Mouse (Mus musculus) heart, embryonic 13.5 days (tissue): ENCODE measurements around the gene Arpc3. TPM values are rescaled to one million over a fixed set of nuclear protein-coding genes. Genes with fewer than 3 reads are reported as not detected.
A peak's percentile ranks its signal among the peaks of the same experiment; 100 is the strongest.

Experiments
- ATAC-seq: fragments of 200-750 bp; cut with Nextera tagmentation; 2 replicates; pipeline ENCODE4 v1.8.0; 2017; ENCODE audit warnings: moderate TSS enrichment; ENCODE audit not compliant: insufficient number of reproducible peaks, low FRiP score, low TSS enrichment; ENCODE audit errors: extremely low read depth
- H3K27ac ChIP-seq: fragments of 300-500 bp; sonication (generic); replicated peaks from 2 replicates; pipeline ENCODE4 v1.5.1; 2015; ENCODE audit warnings: moderate library complexity, mild to moderate bottlenecking, inconsistent platforms
- H3K27me3 ChIP-seq: fragments of 300-500 bp; sonication (generic); replicated peaks from 2 replicates; pipeline ENCODE4 v1.6.1; 2015; ENCODE audit warnings: mild to moderate bottlenecking, inconsistent platforms
- H3K36me3 ChIP-seq: fragments of 300-500 bp; sonication (generic); 2 replicates; pipeline ENCODE4 v1.6.1; 2015; ENCODE audit warnings: mild to moderate bottlenecking, inconsistent platforms
- H3K4me1 ChIP-seq: fragments of 300-500 bp; sonication (generic); 2 replicates; pipeline ENCODE4 v1.6.1; 2015; ENCODE audit warnings: inconsistent platforms
- H3K4me2 ChIP-seq: fragments of 300-500 bp; sonication (generic); 2 replicates; pipeline ENCODE4 v1.6.1; 2015; ENCODE audit warnings: inconsistent platforms, mild to moderate bottlenecking, moderate library complexity
- H3K4me3 ChIP-seq: fragments of 300-500 bp; sonication (generic); 2 replicates; pipeline ENCODE4 v1.5.1; 2015; ENCODE audit warnings: moderate library complexity, mild to moderate bottlenecking, inconsistent platforms
- H3K9ac ChIP-seq: fragments of 300-500 bp; sonication (generic); 2 replicates; pipeline ENCODE4 v1.6.1; 2015; ENCODE audit warnings: inconsistent platforms, mild to moderate bottlenecking, moderate library complexity
- H3K9me3 ChIP-seq: fragments of 300-500 bp; sonication (generic); 2 replicates; pipeline ENCODE4 v1.6.1; 2016; ENCODE audit warnings: inconsistent platforms
- WGBS: fragments of 180-500 bp; shearing (Covaris S2); methylation state at CpG from one replicate; pipeline ENCODE4 v1.1.7; 2015; ENCODE audit warnings: mixed read lengths; 5-methylcytosine and 5-hydroxymethylcytosine counted together
- polyA plus RNA-seq: library from polyadenylated mRNA; unstranded; fragments of >200 nt; fragmentation: Nextera tagmentation; extraction: Ambion mirVana; gene quantifications from 2 replicates; pipeline ENCODE4 v1.2.1, GENCODE M21; 2015

Arpc3 gene
- polyA plus RNA-seq, 1 experiment from 2014 or later, result 99.1 TPM

- Histone ChIP-seq H3K36me3 (peaks cover 71% of the 10 kb centered on the region), H3K9ac (no peak overlapping the region)
Observed at GRCm38 (mm10) chr5:122377101-122377833, 14.4 kb upstream of the Arpc3 start.

GRCm38 (mm10) chr5:122378171-122378570 lies 13.5 kb upstream of the Arpc3 start:
- H3K27ac ChIP-seq, result no peak overlapping the region
- peaks cover 5% of the 10 kb centered on the region for H3K4me1 ChIP-seq
- 90% methylated on average over 12 of the region's 12 CpGs for WGBS
- H3K27me3 ChIP-seq, result no peaks in the 10 kb centered on the region
- no peak for ATAC-seq
- no peak overlapping the region for H3K4me3 ChIP-seq
- no peak overlapping the region for H3K9ac ChIP-seq
- H3K36me3 ChIP-seq, result peaks cover 77% of the 10 kb centered on the region
- no peak overlapping the region for H3K4me2 ChIP-seq
- no peaks in the 10 kb centered on the region for H3K9me3 ChIP-seq

More at GRCm38 (mm10) chr5:122377101-122377833, 14.4 kb upstream of the Arpc3 start:
- H3K27me3 ChIP-seq, result no peaks in the 10 kb centered on the region
- H3K27ac ChIP-seq, result no peak overlapping the region
- WGBS, result 83% methylated on average over 4 of the region's 4 CpGs
- no peak for ATAC-seq
- no peaks in the 10 kb centered on the region for H3K9me3 ChIP-seq
- H3K4me3 ChIP-seq, result no peak overlapping the region
- H3K4me1 ChIP-seq, result peaks cover 10% of the 10 kb centered on the region
- H3K4me2 ChIP-seq, result no peak overlapping the region

GRCm38 (mm10) chr5:122379374-122380155 lies 12.1 kb upstream of the Arpc3 start:
- peaks cover 69% of the 10 kb centered on the region for H3K36me3 ChIP-seq

GRCm38 (mm10) chr5:122390006-122390405 lies 1.7 kb upstream of the Arpc3 start:
- Histone ChIP-seq H3K27ac (no peak overlapping the region), H3K4me1 (peaks cover 8% of the 10 kb centered on the region), H3K9me3 (no peaks in the 10 kb centered on the region), H3K27me3 (no peaks in the 10 kb centered on the region), H3K4me2 (no peak overlapping the region), H3K36me3 (peaks cover 7% of the 10 kb centered on the region; the same call in 1 of the 2 replicates), H3K4me3 (no peak overlapping the region), H3K9ac (no peak overlapping the region)
- no peak for ATAC-seq
- WGBS, result 84% methylated on average over 5 of the region's 5 CpGs

More at GRCm38 (mm10) chr5:122379374-122380155, 12.1 kb upstream of the Arpc3 start:
- 49% methylated on average over 11 of the region's 11 CpGs for WGBS
- H3K4me2 ChIP-seq, result no peak overlapping the region
- no peaks in the 10 kb centered on the region for H3K27me3 ChIP-seq
- H3K9ac ChIP-seq, result no peak overlapping the region
- no peak for ATAC-seq
- no peaks in the 10 kb centered on the region for H3K4me1 ChIP-seq
- H3K4me3 ChIP-seq, result no peak overlapping the region
- no peaks in the 10 kb centered on the region for H3K9me3 ChIP-seq
- H3K27ac ChIP-seq, result no peak overlapping the region

GRCm38 (mm10) chr5:122390671-122391070 lies 1.0 kb upstream of the Arpc3 start:
- H3K27me3 ChIP-seq, result no peaks in the 10 kb centered on the region
- ATAC-seq, result no peak

GRCm38 (mm10) chr5:122391178-122391785 lies 396 bp upstream of the Arpc3 start:
- WGBS, result 46% methylated on average over 16 of the region's 16 CpGs
- Histone ChIP-seq H3K27me3 (no peaks in the 10 kb centered on the region), H3K9me3 (no peaks in the 10 kb centered on the region), H3K4me2 (peak overlapping the region; percentile 90), H3K9ac (peak overlapping the region; percentile 33), H3K4me3 (peak overlapping the region; percentile 95), H3K27ac (no peak overlapping the region), H3K36me3 (peaks cover 10% of the 10 kb centered on the region; the same call in 1 of the 2 replicates), H3K4me1 (peaks cover 8% of the 10 kb centered on the region)
- no peak for ATAC-seq

More at GRCm38 (mm10) chr5:122390671-122391070, 1.0 kb upstream of the Arpc3 start:
- H3K9me3 ChIP-seq, result no peaks in the 10 kb centered on the region
- no peak overlapping the region for H3K9ac ChIP-seq
- no peak overlapping the region for H3K4me3 ChIP-seq
- H3K4me1 ChIP-seq, result peaks cover 8% of the 10 kb centered on the region
- H3K27ac ChIP-seq, result no peak overlapping the region
- H3K36me3 ChIP-seq, result peaks cover 10% of the 10 kb centered on the region; the same call in 1 of the 2 replicates
- H3K4me2 ChIP-seq, result no peak overlapping the region

- peak overlapping the region; percentile 95 for H3K4me3 ChIP-seq
- no peaks in the 10 kb centered on the region for H3K9me3 ChIP-seq
- peak overlapping the region; percentile 90 for H3K4me2 ChIP-seq
- H3K27ac ChIP-seq, result peak overlapping the region; percentile 77
- peak overlapping the region; percentile 94 for H3K9ac ChIP-seq
- WGBS, result 8% methylated on average over 19 of the region's 19 CpGs
- H3K27me3 ChIP-seq, result no peaks in the 10 kb centered on the region
- ATAC-seq, result no peak
- peaks cover 10% of the 10 kb centered on the region for H3K4me1 ChIP-seq
- H3K36me3 ChIP-seq, result peaks cover 20% of the 10 kb centered on the region
Observed at GRCm38 (mm10) chr5:122392227-122393004, 738 bp downstream of the Arpc3 start.

- H3K9ac ChIP-seq, result no peak overlapping the region
- no peak overlapping the region for H3K27ac ChIP-seq
- ATAC-seq, result no peak
- no peaks in the 10 kb centered on the region for H3K27me3 ChIP-seq
- H3K4me2 ChIP-seq, result no peak overlapping the region
- H3K9me3 ChIP-seq, result no peaks in the 10 kb centered on the region
- WGBS, result 60% methylated on average over 2 of the region's 2 CpGs
- peaks cover 35% of the 10 kb centered on the region for H3K36me3 ChIP-seq
- H3K4me3 ChIP-seq, result 0 out of 2 replicates have a peak overlapping the region, but pooled peaks have one; percentile 1
- H3K4me1 ChIP-seq, result peaks cover 19% of the 10 kb centered on the region
Observed at GRCm38 (mm10) chr5:122393887-122394286, 2.2 kb downstream of the Arpc3 start.

- H3K4me2 ChIP-seq, result 0 out of 2 replicates have a peak overlapping the region, but pooled peaks have one; percentile 9
- peaks cover 40% of the 10 kb centered on the region for H3K4me1 ChIP-seq
- 70% methylated on average over 10 of the region's 10 CpGs for WGBS
- H3K9me3 ChIP-seq, result no peaks in the 10 kb centered on the region
- H3K4me3 ChIP-seq, result no peak overlapping the region
- peak overlapping the region; percentile 80 for H3K27ac ChIP-seq
- H3K36me3 ChIP-seq, result peaks cover 55% of the 10 kb centered on the region
- no peak overlapping the region for H3K9ac ChIP-seq
- H3K27me3 ChIP-seq, result no peaks in the 10 kb centered on the region
- ATAC-seq, result no peak
Observed at GRCm38 (mm10) chr5:122396791-122397190, 5.1 kb downstream of the Arpc3 start.

- 87% methylated on average over 8 of the region's 8 CpGs for WGBS
- H3K9me3 ChIP-seq, result no peaks in the 10 kb centered on the region
- peaks cover 41% of the 10 kb centered on the region for H3K4me1 ChIP-seq
- no peaks in the 10 kb centered on the region for H3K27me3 ChIP-seq
- peaks cover 62% of the 10 kb centered on the region for H3K36me3 ChIP-seq
- no peak overlapping the region for H3K9ac ChIP-seq
- no peak overlapping the region for H3K4me3 ChIP-seq
- H3K27ac ChIP-seq, result peak overlapping the region; percentile 80
- no peak overlapping the region for H3K4me2 ChIP-seq
- no peak for ATAC-seq
Observed at GRCm38 (mm10) chr5:122397495-122397894, 5.8 kb downstream of the Arpc3 start.
